ENCODE assay signal across 17 mouse cellular contexts in the genomic region with DNA sequence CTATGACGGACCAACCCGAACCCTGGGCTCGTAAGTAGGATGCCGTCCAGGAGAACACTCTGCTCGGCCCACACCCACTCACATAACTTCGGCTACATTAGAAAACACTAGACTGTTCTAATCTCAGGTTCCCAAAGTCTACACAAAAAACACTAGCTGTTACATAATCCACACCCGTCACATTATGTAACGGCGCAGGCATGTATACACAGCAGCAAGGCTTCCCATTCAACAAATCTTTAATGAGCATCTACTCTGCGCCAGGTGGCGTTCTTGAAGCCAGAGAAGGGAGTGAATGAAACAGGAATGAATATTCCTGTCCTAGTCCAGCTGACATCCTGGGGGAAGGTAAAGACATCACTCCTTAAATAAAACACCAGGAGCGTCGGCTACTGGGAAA. TPM values are rescaled to one million over a fixed set of nuclear protein-coding genes. Genes with fewer than 3 reads are reported as not detected.
DNase-seq lines count a peak whose midpoint lies in the region; ATAC-seq and TF ChIP-seq lines count a peak whose summit lies in the region.
"Had no signal": no experiment of that assay in that cellular context is flagged by ENCODE, and none has a peak within 500 bp of the region (broad histone marks: within the 10 kb centered on the region; RNA-seq: fewer than 3 reads in every experiment).

No protein-coding gene starts in this region.

- peaks cover 37% of the 10 kb centered on the region for H3K4me1 ChIP-seq in midbrain, embryonic 10.5 days
- H3K4me1 ChIP-seq in midbrain, embryonic 16.5 days (ENCODE audit: control insufficient read depth, insufficient read depth, low read length): no peaks in the 10 kb centered on the region
- H3K4me1 ChIP-seq in liver, postnatal 0 days (ENCODE audit: insufficient read depth): peaks cover 50% of the 10 kb centered on the region
- H3K4me1 ChIP-seq: lung, embryonic 15.5 days had no signal

- H3K4me3 ChIP-seq in midbrain, embryonic 10.5 days: no peak overlapping the region
- H3K4me3 ChIP-seq in midbrain, embryonic 16.5 days (ENCODE audit: low read depth, low read length): no peak overlapping the region
- H3K4me3 ChIP-seq in liver, postnatal 0 days (ENCODE audit: low read depth, low read length): no peak overlapping the region
- H3K4me3 ChIP-seq: layer of hippocampus, adult 2 months; limb, embryonic 13.5 days; lung, embryonic 15.5 days had no signal

- H3K27ac ChIP-seq in midbrain, embryonic 10.5 days (replicated peaks): 0 out of 2 replicates have a peak overlapping the region, but pooled peaks have one; percentile 3
- no peak overlapping the region for H3K27ac ChIP-seq in midbrain, embryonic 16.5 days (ENCODE audit: low read length)
- 0 out of 2 replicates have a peak overlapping the region, but pooled peaks have one; percentile 11 for H3K27ac ChIP-seq in liver, postnatal 0 days (ENCODE audit: low read depth)
- H3K27ac ChIP-seq: hindbrain, embryonic 14.5 days; kidney, postnatal 0 days; layer of hippocampus, adult 2 months; limb, embryonic 13.5 days; lung, embryonic 15.5 days had no signal

- peaks cover 47% of the 10 kb centered on the region for H3K36me3 ChIP-seq in midbrain, embryonic 10.5 days
- H3K36me3 ChIP-seq in midbrain, embryonic 16.5 days (ENCODE audit: control insufficient read depth, insufficient read depth, low read length): no peaks in the 10 kb centered on the region
- peaks cover 10% of the 10 kb centered on the region; the same call in 1 of the 2 replicates for H3K36me3 ChIP-seq in liver, postnatal 0 days (replicated peaks; ENCODE audit: insufficient read depth, low read length)
- H3K36me3 ChIP-seq: lung, embryonic 15.5 days had no signal

- ATAC-seq in midbrain, embryonic 16.5 days: no peak
- ATAC-seq in liver, postnatal 0 days: no peak
- ATAC-seq: intestine, embryonic 16.5 days had no signal

- no peaks in the 10 kb centered on the region for H3K27me3 ChIP-seq in midbrain, embryonic 10.5 days (ENCODE audit: low read depth, poor library complexity, severe bottlenecking)
- H3K27me3 ChIP-seq in midbrain, embryonic 16.5 days (ENCODE audit: control insufficient read depth, insufficient read depth, low read depth, low read length): no peaks in the 10 kb centered on the region
- no peaks in the 10 kb centered on the region for H3K27me3 ChIP-seq in liver, postnatal 0 days (ENCODE audit: insufficient read depth, low read length)
- H3K27me3 ChIP-seq: limb, embryonic 13.5 days; lung, embryonic 15.5 days had no signal

- no peak overlapping the region for H3K9ac ChIP-seq in midbrain, embryonic 16.5 days (ENCODE audit: low read depth, low read length)
- H3K9ac ChIP-seq in liver, postnatal 0 days (replicated peaks): no peak overlapping the region; the same call in 1 of the 2 replicates
- H3K9ac ChIP-seq: hindbrain, embryonic 14.5 days; lung, embryonic 15.5 days had no signal

- TF ChIP-seq CTCF in liver, postnatal 0 days (IDR thresholded peaks at IDR 0.05; ENCODE audit: low read depth): no peak

- no peak for TF ChIP-seq EP300 in liver, postnatal 0 days (IDR thresholded peaks at IDR 0.05; ENCODE audit: low read depth)

- peak; percentile 61 for DNase-seq in layer of hippocampus, adult 9-11 months
- DNase-seq in layer of hippocampus, postnatal 36 days: no peak
- DNase-seq in midbrain, embryonic 10.5 days (ENCODE audit: low spot score): no peak
- peak; percentile 84 for DNase-seq in brain, adult 2 months (ENCODE audit: low read depth, low spot score)
- no peak for DNase-seq in liver, postnatal 0 days
- no peak for DNase-seq in adrenal gland, postnatal 4 days (ENCODE audit: low spot score in 2 of 2)
- DNase-seq: adrenal gland, postnatal 14 days; cerebellum, adult 9-10 months; midbrain, embryonic 14.5 days had no signal

- WGBS in midbrain, embryonic 10.5 days: 87% methylated on average over 13 of the region's 13 CpGs
- 85% methylated on average over 13 of the region's 13 CpGs for WGBS in midbrain, embryonic 16.5 days
- WGBS in liver, postnatal 0 days (ENCODE audit: insufficient replicate concordance): 62% methylated on average over 13 of the region's 13 CpGs

- no peak overlapping the region for H3K4me2 ChIP-seq in midbrain, embryonic 16.5 days (ENCODE audit: low read length)
- peak overlapping the region; percentile 77; the same call in 1 of the 2 replicates for H3K4me2 ChIP-seq in liver, postnatal 0 days (ENCODE audit: low read depth, low read length)
- H3K4me2 ChIP-seq: heart, embryonic 11.5 days; hindbrain, embryonic 14.5 days; limb, embryonic 13.5 days; lung, embryonic 15.5 days had no signal

- H3K9me3 ChIP-seq in midbrain, embryonic 10.5 days (replicated peaks): peaks cover 9% of the 10 kb centered on the region; the same call in 1 of the 2 replicates
- H3K9me3 ChIP-seq in midbrain, embryonic 16.5 days (replicated peaks; ENCODE audit: control insufficient read depth, low read length, poor library complexity, severe bottlenecking): no peaks in the 10 kb centered on the region
- H3K9me3 ChIP-seq in liver, postnatal 0 days (ENCODE audit: low read length): no peaks in the 10 kb centered on the region
- H3K9me3 ChIP-seq: lung, embryonic 15.5 days had no signal

RNA-seq across cellular contexts. Expression of gene Prex1, which starts 12.9 kb away (rescaled TPM):
- total RNA-seq in layer of hippocampus, postnatal 36 days (2021): 10 to 100 TPM; 71.0 to 74.9 TPM
- polyA plus RNA-seq in midbrain, embryonic 10.5 days (2016; fragmentation: Nextera tagmentation; extraction: Ambion mirVana): 32.3 and 33.7 TPM in 2 replicates
- polyA plus RNA-seq in midbrain, embryonic 16.5 days (2015; fragmentation: Nextera tagmentation; extraction: Ambion mirVana): 19.3 and 22.0 TPM in 2 replicates
- polyA plus RNA-seq in liver, postnatal 0 days (2015; fragmentation: Nextera tagmentation; extraction: Ambion mirVana): 5.4 and 6.3 TPM in 2 replicates
- 10 to 100 TPM; 20.9 to 21.2 TPM for total RNA-seq in adrenal gland, postnatal 4 days (2021)

Comparison
In these comparisons a context has a peak if more than half of its experiments do, and no peak if none do; other contexts are left out.
1. DNase-seq: peak in layer of hippocampus, adult 9-11 months (single experiment) and brain, adult 2 months (single experiment); none in layer of hippocampus, postnatal 36 days (0 of 2), midbrain, embryonic 10.5 days (single experiment), liver, postnatal 0 days (single experiment) and adrenal gland, postnatal 4 days (0 of 2).